Mouse (Mus musculus): ENCODE results near the gene Nptx1. TPM values are rescaled to one million over a fixed set of nuclear protein-coding genes. Genes with fewer than 3 reads are reported as not detected.

The Nptx1 gene
- polyA plus RNA-seq, 1 experiment from 2014 or later, result 0.21 TPM

DNA sequence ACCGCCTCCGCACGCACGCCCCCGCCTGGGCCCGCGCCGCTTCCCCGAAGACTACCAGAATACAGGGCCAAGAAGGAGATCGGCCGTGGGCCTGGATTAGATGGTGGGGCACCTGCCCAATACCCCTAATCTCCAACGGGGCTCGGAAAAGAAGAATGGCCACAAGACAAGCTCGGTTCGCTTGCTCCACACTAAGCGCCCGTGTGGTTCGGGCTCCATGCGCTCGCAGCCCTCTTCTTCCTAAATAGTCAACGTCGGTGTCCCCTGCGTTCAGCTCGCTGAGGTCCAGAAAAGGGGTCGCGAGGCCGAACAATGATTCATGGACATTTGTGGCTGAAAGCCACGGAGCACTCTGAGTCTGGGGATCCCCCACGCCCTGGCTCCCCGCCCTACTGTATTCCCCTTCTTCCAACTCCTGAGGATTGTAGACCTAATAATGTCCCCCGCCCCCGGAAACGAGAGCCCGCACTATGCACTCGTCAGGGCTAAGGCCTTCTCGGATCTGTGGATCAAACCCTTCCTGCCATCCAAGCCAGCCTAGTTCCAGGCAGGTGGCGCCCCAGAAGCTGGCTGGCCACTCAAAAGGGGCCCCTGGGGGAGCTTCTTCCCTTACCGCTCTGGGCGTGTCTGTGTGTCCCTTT lies 518 bp upstream of the Nptx1 start:
- H3K27me3 ChIP-seq (ENCODE audit: insufficient read depth, low read length), result peaks cover 57% of the 10 kb centered on the region
- ATAC-seq (replicated peaks; ENCODE audit: low FRiP score, low read depth), result no peak
- H3K27ac ChIP-seq, result no peak overlapping the region
- H3K36me3 ChIP-seq (ENCODE audit: insufficient read depth, low read length), result no peaks in the 10 kb centered on the region
- WGBS, result under 1% methylated on average over 39 of the region's 39 CpGs
- no peak for TF ChIP-seq CTCF (IDR thresholded peaks at IDR 0.05; ENCODE audit: low read depth)
- DNase-seq (ENCODE audit: low spot score), result no peak
- H3K4me1 ChIP-seq (replicated peaks; ENCODE audit: insufficient read depth, low read length), result peaks cover 28% of the 10 kb centered on the region
- H3K9me3 ChIP-seq (replicated peaks; ENCODE audit: low read length), result no peaks in the 10 kb centered on the region
- peak overlapping the region; percentile 54 for H3K4me3 ChIP-seq (replicated peaks; ENCODE audit: low read depth, low read length)
- H3K4me2 ChIP-seq (ENCODE audit: low read length), result peak overlapping the region; percentile 98
- H3K9ac ChIP-seq (ENCODE audit: low read depth, low read length), result peak overlapping the region; percentile 51; the same call in 1 of the 2 replicates

DNA sequence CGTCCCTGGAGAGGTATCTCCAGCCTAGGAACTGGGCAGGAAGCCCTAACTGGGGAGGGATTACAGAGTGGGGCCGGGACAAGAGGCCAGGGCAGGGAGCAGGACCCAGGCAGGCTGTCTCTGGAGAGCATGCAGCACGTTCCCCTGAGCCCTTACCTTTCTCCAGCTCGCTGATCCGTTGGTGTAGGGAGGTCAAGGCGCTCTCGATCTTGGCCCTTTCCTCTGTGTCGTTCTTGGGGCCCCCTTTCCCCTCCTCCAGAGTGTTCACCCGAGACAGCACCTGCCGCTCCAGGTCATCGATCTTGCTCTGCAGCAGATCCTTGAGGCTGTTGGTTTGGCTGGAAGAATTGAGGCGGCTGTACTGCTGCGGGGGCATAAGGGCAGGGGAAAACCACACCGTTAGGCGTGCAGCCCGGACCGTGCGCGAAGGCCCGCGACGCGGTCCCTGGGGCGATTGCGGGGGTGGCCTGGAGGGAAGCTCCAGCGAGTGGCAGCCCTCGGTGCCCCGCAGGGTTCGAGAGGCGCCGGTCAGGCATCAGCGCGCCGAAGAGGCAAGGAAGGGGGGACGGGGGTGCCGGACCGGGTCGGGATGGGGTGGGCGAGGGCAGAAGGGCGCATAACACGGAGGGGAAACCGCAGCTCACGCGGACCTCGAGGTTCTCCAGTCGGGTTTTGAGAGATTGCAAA lies 914 bp downstream of the Nptx1 start:
- Histone ChIP-seq H3K4me3 (replicated peaks; ENCODE audit: low read depth, low read length) (peak overlapping the region; percentile 54), H3K36me3 (ENCODE audit: insufficient read depth, low read length) (no peaks in the 10 kb centered on the region), H3K27me3 (ENCODE audit: insufficient read depth, low read length) (peaks cover 57% of the 10 kb centered on the region), H3K4me2 (ENCODE audit: low read length) (peak overlapping the region; percentile 98), H3K9ac (ENCODE audit: low read depth, low read length) (peak overlapping the region; percentile 51; the same call in 1 of the 2 replicates), H3K27ac (no peak overlapping the region), H3K4me1 (replicated peaks; ENCODE audit: insufficient read depth, low read length) (peaks cover 28% of the 10 kb centered on the region), H3K9me3 (replicated peaks; ENCODE audit: low read length) (no peaks in the 10 kb centered on the region)
- no peak for TF ChIP-seq CTCF (IDR thresholded peaks at IDR 0.05; ENCODE audit: low read depth)
- WGBS, result under 1% methylated on average over 46 of the region's 46 CpGs
- DNase-seq (ENCODE audit: low spot score) (no peak), ATAC-seq (replicated peaks; ENCODE audit: low FRiP score, low read depth) (no peak)

DNA sequence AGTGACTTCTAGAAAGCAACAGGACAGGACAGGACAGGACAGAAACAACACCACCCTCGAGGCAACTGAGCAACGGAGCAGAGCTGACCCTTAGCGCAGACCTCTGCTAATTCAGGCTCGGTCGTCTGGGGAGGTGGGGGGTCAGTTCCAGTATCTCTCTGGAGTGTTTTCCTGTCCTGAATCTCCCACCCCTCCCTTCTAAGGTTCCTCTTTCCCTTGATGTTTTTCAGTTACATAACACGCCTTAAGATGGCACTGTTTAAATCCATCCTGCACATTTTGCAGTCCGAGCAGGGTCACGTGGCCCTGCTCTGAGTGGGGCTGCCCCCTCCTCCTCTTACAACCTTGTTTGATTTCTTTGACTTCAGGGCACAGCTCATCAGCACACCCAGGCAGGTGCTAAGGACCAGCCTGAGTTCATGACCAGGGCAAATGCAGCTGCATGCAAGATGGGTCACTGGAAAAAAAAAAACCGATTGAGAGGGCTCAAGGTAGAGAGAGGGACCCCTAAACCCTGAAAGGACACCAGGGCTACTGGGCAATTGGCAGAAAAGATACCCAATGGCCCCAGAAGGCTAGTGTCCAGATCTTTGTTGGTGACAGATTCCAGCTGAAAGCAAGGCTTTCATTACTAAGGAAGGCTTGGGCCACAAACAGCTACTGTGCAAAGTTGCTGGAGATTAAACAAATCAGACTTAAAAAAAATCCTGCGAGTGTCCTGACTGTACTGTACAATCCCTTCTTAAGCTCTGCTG lies 1.6 kb downstream of the Nptx1 start:
- H3K27me3 ChIP-seq (ENCODE audit: insufficient read depth, low read length), result peaks cover 54% of the 10 kb centered on the region
- H3K4me3 ChIP-seq (replicated peaks; ENCODE audit: low read depth, low read length), result peak overlapping the region; percentile 54; the same call in 1 of the 2 replicates
- 6% methylated on average over 10 of the region's 10 CpGs for WGBS
- no peak overlapping the region for H3K27ac ChIP-seq
- no peak overlapping the region for H3K9ac ChIP-seq (ENCODE audit: low read depth, low read length)
- no peaks in the 10 kb centered on the region for H3K9me3 ChIP-seq (replicated peaks; ENCODE audit: low read length)
- peaks cover 28% of the 10 kb centered on the region for H3K4me1 ChIP-seq (replicated peaks; ENCODE audit: insufficient read depth, low read length)
- TF ChIP-seq CTCF (IDR thresholded peaks at IDR 0.05; ENCODE audit: low read depth), result peak; percentile 61
- no peaks in the 10 kb centered on the region for H3K36me3 ChIP-seq (ENCODE audit: insufficient read depth, low read length)
- no peak for ATAC-seq (replicated peaks; ENCODE audit: low FRiP score, low read depth)
- DNase-seq (ENCODE audit: low spot score), result no peak
- peak overlapping the region; percentile 98; the same call in 1 of the 2 replicates for H3K4me2 ChIP-seq (ENCODE audit: low read length)

DNA sequence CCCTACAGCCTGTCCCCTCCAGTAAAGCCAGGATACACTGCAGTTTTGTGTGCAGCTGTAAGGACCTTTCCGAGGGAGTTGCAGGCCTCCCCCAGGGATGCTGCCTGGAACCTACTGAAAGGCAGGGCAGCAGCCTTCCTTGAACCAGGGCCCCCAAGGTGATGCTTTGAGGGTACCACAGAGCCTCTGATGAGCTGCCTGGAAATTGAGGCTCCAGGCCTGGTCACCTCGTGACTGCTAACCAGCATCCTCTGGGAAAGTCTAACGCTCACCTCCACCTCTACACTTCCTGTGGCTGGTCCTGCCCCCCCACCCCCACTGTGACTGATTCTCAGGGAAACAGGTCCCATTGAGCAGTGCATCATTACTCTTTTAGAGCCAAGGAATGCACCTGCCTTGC lies 2.3 kb downstream of the Nptx1 start:
- ATAC-seq (replicated peaks; ENCODE audit: low FRiP score, low read depth), result no peak
- H3K9ac ChIP-seq (ENCODE audit: low read depth, low read length), result no peak overlapping the region
- no peak overlapping the region for H3K27ac ChIP-seq
- peaks cover 28% of the 10 kb centered on the region for H3K4me1 ChIP-seq (replicated peaks; ENCODE audit: insufficient read depth, low read length)
- peaks cover 48% of the 10 kb centered on the region for H3K27me3 ChIP-seq (ENCODE audit: insufficient read depth, low read length)
- no peak overlapping the region for H3K4me3 ChIP-seq (replicated peaks; ENCODE audit: low read depth, low read length)
- H3K9me3 ChIP-seq (replicated peaks; ENCODE audit: low read length), result no peaks in the 10 kb centered on the region
- no peaks in the 10 kb centered on the region for H3K36me3 ChIP-seq (ENCODE audit: insufficient read depth, low read length)
- DNase-seq (ENCODE audit: low spot score), result no peak
- H3K4me2 ChIP-seq (ENCODE audit: low read length), result no peak overlapping the region
- 48% methylated on average over 3 of the region's 3 CpGs for WGBS
- TF ChIP-seq CTCF (IDR thresholded peaks at IDR 0.05; ENCODE audit: low read depth), result no peak

DNA sequence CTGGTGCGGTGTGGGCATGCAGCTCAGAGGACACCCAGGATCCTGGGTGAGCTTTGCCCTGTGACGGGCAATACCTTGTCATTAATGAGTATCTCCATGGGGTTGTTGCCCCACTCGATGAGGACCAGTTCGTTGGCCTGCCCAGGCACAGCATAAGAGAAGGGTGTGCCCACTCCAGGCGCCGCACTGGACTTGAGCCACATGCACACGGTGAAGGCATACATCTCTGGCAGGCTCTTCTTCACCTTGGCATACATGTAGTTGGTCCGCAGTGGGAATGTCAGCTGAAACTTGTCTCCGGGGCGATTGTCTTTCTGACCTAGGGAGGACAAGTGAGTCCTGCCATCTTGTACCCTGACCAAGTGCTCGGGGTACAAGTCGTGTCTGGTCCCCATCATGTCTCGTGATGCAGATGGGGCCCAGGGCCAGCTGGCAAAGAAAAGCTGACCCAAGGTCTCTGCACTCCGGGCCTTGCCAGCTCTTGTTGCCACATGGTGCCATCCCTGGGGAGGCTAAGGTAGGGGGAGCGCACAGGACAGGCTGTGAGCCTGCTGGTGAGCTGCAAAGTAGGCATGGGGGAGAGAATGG lies 2.9 kb downstream of the Nptx1 start:
- Histone ChIP-seq H3K4me3 (replicated peaks; ENCODE audit: low read depth, low read length) (no peak overlapping the region), H3K4me1 (replicated peaks; ENCODE audit: insufficient read depth, low read length) (peaks cover 28% of the 10 kb centered on the region), H3K27ac (no peak overlapping the region), H3K9me3 (replicated peaks; ENCODE audit: low read length) (no peaks in the 10 kb centered on the region), H3K36me3 (ENCODE audit: insufficient read depth, low read length) (no peaks in the 10 kb centered on the region), H3K27me3 (ENCODE audit: insufficient read depth, low read length) (peaks cover 42% of the 10 kb centered on the region), H3K4me2 (ENCODE audit: low read length) (no peak overlapping the region), H3K9ac (ENCODE audit: low read depth, low read length) (no peak overlapping the region)
- no peak for TF ChIP-seq CTCF (IDR thresholded peaks at IDR 0.05; ENCODE audit: low read depth)
- DNase-seq (ENCODE audit: low spot score) (no peak), ATAC-seq (replicated peaks; ENCODE audit: low FRiP score, low read depth) (no peak)
- 86% methylated on average over 15 of the region's 15 CpGs for WGBS

Data from kidney, postnatal 0 days (tissue).